Mouse (Mus musculus): ENCODE data around the gene Spice1.

- TF ChIP-seq CTCF (IDR thresholded peaks at IDR 0.05; ENCODE audit: control insufficient read depth, insufficient read depth, insufficient read length): no peak
- no peak for TF ChIP-seq MAX (IDR thresholded peaks at IDR 0.05)
- TF ChIP-seq FOSL1 (IDR thresholded peaks at IDR 0.05; ENCODE audit: insufficient read depth, low read length, poor library complexity, severe bottlenecking): no peak
- TF ChIP-seq MYOD1 (IDR thresholded peaks at IDR 0.05; ENCODE audit: control insufficient read depth, insufficient read length, low read depth): no peak
- TF ChIP-seq USF1 (IDR thresholded peaks at IDR 0.05; ENCODE audit: low read depth): no peak
Observed at GRCm38 (mm10) chr16:44435481-44435880, 88.6 kb downstream of the Spice1 start.

Data from C2C12 (cell line).